Mouse (Mus musculus): ENCODE data around the gene Rin3.

Rin3 gene

GRCm38 (mm10) chr12:102282126-102282525, 722 bp upstream of the Rin3 start:
- no peak for DNase-seq

- DNase-seq = no peak
Observed at GRCm38 (mm10) chr12:102283483-102284266, 827 bp downstream of the Rin3 start.

DNA sequence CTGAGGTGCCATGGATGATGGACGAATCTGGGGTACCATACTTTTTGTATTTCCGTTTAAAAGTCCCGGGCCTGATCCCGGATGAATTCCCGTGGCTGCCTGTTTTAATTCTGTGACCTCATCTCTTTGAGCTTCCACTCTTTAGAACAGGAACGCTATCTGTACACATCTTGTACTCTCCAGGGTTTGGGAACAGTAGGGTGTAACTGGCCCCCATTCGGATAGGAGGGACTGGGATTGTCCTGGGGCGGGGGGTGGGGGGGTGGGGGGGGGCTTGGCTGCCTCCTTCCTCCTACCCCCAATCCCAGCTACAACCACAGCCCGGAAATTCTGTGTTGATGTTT, 1.4 kb downstream of the Rin3 start:
- DNase-seq = no peak

DNA sequence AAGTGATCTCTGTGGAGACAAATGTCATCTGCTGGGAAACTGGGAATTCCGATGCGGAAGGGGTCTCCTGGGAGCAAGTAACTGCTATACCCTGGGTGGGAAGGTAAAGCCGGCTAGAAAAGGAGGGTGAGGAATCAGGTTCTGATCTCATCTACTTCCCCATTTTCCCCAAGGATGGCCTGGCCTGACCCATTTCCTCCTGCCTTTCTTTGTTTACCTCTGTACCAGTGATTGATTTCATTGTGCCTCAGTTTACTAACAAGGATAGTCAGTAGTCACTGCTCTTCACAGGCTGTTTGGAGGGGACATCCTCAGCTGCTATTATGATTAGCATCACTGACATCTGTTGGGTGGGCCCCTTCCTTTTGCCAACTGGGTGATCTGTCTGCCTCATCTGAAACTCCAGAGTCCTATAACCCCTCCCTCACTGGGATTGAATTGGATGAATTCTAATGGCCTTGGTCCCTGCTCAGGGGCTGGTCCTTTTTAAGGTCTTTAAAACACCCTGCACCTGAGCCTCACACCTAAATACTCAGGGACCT, 1.8 kb downstream of the Rin3 start:
- no peak for DNase-seq

DNA sequence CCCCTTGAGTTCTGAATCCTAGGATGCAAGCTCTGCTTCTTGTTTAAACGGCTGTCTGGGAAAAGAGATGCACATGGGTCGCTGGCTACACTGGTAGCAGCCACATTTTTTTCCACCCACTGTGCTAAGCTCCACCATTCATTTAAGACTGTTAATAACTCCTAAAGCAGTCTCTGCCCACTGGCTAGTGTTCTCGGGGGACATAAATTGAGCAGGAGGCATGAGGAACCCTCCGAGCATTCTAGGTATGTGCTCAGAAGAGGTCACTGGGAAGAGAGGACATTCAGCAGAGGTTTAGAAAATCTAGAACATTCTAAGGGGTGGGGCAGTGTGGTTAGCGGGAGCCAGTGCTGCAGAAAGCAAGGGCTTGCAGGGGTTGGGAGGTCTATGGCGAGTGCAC, 2.5 kb downstream of the Rin3 start:
- DNase-seq = no peak

- no peak for DNase-seq
Observed at GRCm38 (mm10) chr12:102285779-102286178, 2.9 kb downstream of the Rin3 start.

DNA sequence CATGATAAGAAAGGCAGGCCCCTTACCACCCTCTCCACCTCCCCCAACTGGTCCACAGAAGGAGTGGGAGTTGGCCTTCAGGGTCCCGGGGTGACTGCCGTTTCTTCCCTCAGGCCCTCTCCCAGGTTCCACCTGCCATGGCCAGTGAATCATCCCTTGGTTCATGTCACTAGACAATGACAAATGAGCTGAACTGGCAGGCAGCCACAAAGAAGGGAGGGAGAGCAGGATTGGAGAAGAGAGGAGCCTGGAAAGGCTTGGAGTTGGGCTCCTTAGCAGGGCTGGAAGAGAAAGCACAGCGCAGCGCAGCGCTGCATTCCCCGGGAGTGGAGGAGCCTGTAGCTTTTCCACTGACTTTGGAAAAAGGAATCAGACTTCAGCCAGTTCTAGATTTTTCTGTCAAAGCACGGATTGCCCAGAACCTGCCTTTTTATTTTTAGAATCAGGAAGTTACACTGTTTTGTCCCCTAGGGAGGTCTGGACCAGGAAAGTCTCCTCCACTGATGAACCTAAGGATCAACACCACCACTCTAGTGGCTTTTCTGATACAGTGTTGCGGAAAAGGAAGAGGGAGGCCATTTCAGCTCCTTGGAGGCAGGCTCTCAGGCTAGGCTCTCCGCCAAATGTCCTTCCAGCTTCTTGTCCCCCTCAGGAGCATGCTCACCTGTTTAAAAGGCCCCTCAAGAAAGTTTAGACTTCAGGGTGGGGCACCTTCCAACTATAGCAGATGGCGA, 4.0 kb downstream of the Rin3 start:
- no peak for DNase-seq

DNA sequence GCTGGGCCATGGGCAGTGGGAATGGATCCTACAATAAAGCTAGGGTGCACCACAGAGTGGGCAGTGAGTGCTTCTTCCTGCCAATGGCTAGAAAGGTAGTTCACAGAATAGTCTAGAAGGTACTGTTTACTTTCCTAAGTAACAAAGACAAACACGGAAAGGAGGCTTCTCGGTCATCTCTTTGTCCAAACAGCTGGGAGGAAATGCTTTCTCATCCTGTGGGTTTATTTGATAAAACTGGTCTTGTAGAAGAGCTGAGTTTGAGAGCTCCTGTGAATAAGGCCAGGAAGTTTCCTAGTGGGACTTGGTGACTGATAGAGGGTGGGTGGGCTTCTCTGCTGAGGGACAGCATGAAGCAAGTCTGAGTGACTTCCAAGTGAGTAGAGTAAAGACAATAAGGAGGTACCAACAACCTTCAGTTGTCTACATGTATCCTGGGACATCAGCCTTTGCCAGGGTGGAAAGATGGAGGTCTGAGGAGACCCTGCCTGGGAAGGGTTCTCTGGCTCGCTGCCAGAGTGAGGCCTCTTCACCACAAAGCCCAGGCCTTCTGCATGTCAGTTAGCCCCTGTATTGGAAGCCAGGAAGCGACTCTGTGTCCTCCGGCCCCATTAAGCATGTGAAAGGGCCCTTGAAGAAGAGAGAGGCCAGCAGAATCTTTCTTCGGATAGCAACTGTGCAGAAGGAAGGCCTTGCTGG, 5.2 kb downstream of the Rin3 start:
- no peak for DNase-seq

- DNase-seq = no peak
Observed at GRCm38 (mm10) chr12:102288846-102289245, 6.0 kb downstream of the Rin3 start.

- DNase-seq = no peak
Observed at GRCm38 (mm10) chr12:102289568-102289967, 6.7 kb downstream of the Rin3 start.

- no peak for DNase-seq
Observed at GRCm38 (mm10) chr12:102290662-102291061, 7.8 kb downstream of the Rin3 start.

DNA sequence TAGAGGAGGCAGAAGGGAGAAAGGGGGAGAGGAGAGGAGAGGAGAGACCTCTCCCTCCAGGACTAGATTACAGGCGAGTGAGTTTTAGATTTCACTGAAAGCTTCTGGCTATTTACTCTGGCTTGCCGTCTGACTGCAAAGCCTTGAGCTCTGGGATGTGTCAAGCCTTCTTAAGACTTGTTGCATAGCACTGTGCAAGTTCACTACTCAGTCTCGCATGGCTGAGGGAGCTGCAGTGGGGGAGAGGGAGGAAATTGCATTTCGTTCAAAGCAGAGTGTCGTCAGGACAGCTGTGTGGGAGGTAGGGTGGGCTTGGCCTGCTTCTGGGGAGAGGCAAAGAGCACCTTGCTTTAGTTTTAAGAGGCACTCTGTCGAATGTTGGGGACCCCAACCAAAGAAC, 8.8 kb downstream of the Rin3 start:
- no peak for DNase-seq

- DNase-seq = no peak
Observed at GRCm38 (mm10) chr12:102292501-102293215, 9.8 kb downstream of the Rin3 start.

DNA sequence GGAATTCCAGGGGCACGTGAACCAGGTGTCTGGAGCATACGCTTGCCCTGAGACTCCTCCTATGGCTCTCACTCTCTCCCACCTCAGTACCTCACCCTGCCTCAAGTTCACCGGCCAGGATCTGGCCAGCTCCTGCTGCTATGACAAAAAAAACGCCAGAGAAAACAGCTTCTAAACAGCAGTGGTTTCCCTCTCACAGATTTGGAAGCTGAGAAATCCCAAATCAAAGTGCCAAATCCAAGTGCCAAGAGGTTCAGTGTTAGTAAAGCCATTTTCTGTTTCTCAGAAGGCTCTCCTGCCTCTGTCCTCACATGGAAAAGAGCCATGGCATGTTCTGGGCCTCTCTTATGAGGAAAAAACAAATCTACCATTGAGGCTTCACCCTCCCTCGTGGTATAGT, 11.8 kb downstream of the Rin3 start:
- DNase-seq = no peak

GRCm38 (mm10) chr12:102295230-102295629, 12.4 kb downstream of the Rin3 start:
- no peak for DNase-seq

GRCm38 (mm10) chr12:102295662-102296061, 12.8 kb downstream of the Rin3 start:
- no peak for DNase-seq

- no peak for DNase-seq
Observed at GRCm38 (mm10) chr12:102296361-102296760, 13.5 kb downstream of the Rin3 start.

- no peak for DNase-seq
Observed at GRCm38 (mm10) chr12:102296967-102297366, 14.1 kb downstream of the Rin3 start.

DNA sequence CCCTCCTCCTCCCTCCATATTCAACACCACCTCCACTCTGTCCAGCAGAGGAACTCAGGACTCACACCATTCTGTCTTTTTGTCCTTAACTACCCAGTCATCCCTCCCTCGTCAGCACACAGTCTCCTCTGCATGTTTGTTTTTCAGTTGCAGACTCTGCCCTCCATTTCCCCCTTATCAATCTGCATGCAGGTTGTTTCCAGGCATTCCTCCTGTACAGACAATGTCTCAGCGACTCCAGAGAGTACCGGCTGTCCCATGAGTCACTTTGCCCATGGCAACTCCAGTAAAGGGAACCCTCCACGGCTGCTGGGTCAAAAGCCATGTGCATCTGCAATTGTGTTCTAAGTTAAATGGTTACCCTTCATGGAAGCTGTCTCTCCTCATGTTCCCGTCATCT, 16.4 kb downstream of the Rin3 start:
- no peak for DNase-seq

- DNase-seq = no peak
Observed at GRCm38 (mm10) chr12:102301585-102301984, 18.7 kb downstream of the Rin3 start.

DNA sequence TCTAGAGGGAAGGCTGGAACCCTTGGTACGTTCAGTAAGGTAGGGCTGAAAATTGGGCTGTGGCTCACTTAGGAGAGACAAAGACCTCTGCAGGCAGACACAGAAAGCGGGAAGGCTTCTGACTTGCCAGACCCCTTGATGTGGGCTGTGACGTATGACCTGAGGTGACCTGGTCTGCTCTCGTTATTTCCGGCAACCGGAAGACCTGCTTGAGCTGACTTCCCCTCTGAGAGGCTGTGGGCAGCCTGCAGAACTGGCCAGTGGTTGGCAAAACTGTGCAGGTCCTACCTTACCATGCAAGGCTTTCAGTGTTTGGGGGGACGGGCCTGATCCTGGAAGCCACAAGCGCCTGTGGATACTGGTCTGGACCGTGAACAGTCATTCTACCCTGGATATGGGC, 19.5 kb downstream of the Rin3 start:
- DNase-seq = no peak

- no peak for DNase-seq
Observed at GRCm38 (mm10) chr12:102302831-102303351, 20.0 kb downstream of the Rin3 start.

- DNase-seq = no peak
Observed at GRCm38 (mm10) chr12:102303867-102304266, 21.0 kb downstream of the Rin3 start.

All from cerebellum, adult 9-10 months (tissue).